Mouse (Mus musculus): ENCODE results near the gene Jmjd7.

GRCm38 (mm10) chr2:119993515-119993914 is 33.8 kb upstream of the Jmjd7 start:
- TF ChIP-seq POLR2A (IDR thresholded peaks at IDR 0.05; ENCODE audit: control insufficient read depth, low read depth, low read length) (no peak), CTCF (IDR thresholded peaks at IDR 0.05; ENCODE audit: control insufficient read depth, insufficient read depth, insufficient replicate concordance, low read depth, low read length) (no peak)
